8 mouse cellular contexts compared by ENCODE assay signal in genomic region chr1:53909118-53909517, GRCm38 (mm10).
DNase-seq lines count a peak whose midpoint lies in the region; ATAC-seq and TF ChIP-seq lines count a peak whose summit lies in the region.

No protein-coding gene starts in this region.

- no peaks in the 10 kb centered on the region for H3K79me2 ChIP-seq in liver, adult 2 months (ENCODE audit: control insufficient read depth, insufficient read depth, low read length)

- no peaks in the 10 kb centered on the region for H3K36me3 ChIP-seq in liver, adult 2 months (ENCODE audit: control insufficient read depth, insufficient read depth, low read length)
- H3K36me3 ChIP-seq in liver, embryonic 12.5 days: no peaks in the 10 kb centered on the region

- no peak for TF ChIP-seq POLR2A in liver, adult 2 months (IDR thresholded peaks at IDR 0.05; ENCODE audit: extremely low read depth, insufficient read depth, low read length)

- WGBS in liver, adult 2 months: 8% methylated on average over 3 of the region's 3 CpGs
- whole genome bisulfite sequencing in liver, embryonic 12.5 days (ENCODE audit: insufficient replicate concordance): 10% methylated on average over 3 of the region's 3 CpGs

- H3K4me2 ChIP-seq in liver, embryonic 12.5 days: no peak overlapping the region

- no peaks in the 10 kb centered on the region for H3K4me1 ChIP-seq in liver, adult 2 months (ENCODE audit: control insufficient read depth, insufficient read depth, low read length)
- no peaks in the 10 kb centered on the region for H3K4me1 ChIP-seq in liver, embryonic 12.5 days

- H3K4me3 ChIP-seq in liver, adult 2 months (ENCODE audit: insufficient read depth, low read depth, low read length): no peak overlapping the region
- H3K4me3 ChIP-seq in liver, embryonic 12.5 days: no peak overlapping the region

- peak; percentile 15 to 74 for DNase-seq in cerebellum, postnatal 10 days
- no peak for DNase-seq in cerebellum, adult 18-20 months
- peak; percentile 33 for DNase-seq in liver, adult 2 months (ENCODE audit: extremely low read depth, low read depth, low spot score)
- DNase-seq in lung, postnatal 25 days (ENCODE audit: low spot score): peak; percentile 42
- no peak for DNase-seq in ovary, adult 18-20 months (ENCODE audit: low spot score)
- no peak for DNase-seq in adrenal gland, postnatal 4 days (ENCODE audit: low spot score in 2 of 2)

- no peak overlapping the region for H3K27ac ChIP-seq in liver, adult 2 months (replicated peaks; ENCODE audit: insufficient read depth, low read depth, low read length)
- no peak overlapping the region for H3K27ac ChIP-seq in liver, embryonic 12.5 days

- H3K9me3 ChIP-seq in liver, embryonic 12.5 days (replicated peaks): no peaks in the 10 kb centered on the region

- TF ChIP-seq CTCF in liver, adult 2 months (IDR thresholded peaks at IDR 0.05; ENCODE audit: low read depth, low read length): peak; percentile 39

- no peaks in the 10 kb centered on the region for H3K27me3 ChIP-seq in liver, adult 2 months (ENCODE audit: control insufficient read depth, insufficient read depth, low read length)
- H3K27me3 ChIP-seq in liver, embryonic 12.5 days (replicated peaks): no peaks in the 10 kb centered on the region

- no peak for ATAC-seq in liver, embryonic 12.5 days
- ATAC-seq in common myeloid progenitor, adult 5-6 weeks (replicated peaks; ENCODE audit: low read depth, poor library complexity, severe bottlenecking): peak; percentile 80

- H3K9ac ChIP-seq in liver, adult 2 months (ENCODE audit: low read depth, low read length): no peak overlapping the region
- no peak overlapping the region for H3K9ac ChIP-seq in liver, embryonic 12.5 days

Comparison
In these comparisons a context has a peak if more than half of its experiments do, and no peak if none do; other contexts are left out.
1. DNase-seq: peak in cerebellum, postnatal 10 days (2 of 2), liver, adult 2 months (single experiment) and lung, postnatal 25 days (single experiment); none in cerebellum, adult 18-20 months (0 of 2), ovary, adult 18-20 months (single experiment) and adrenal gland, postnatal 4 days (0 of 2).